Mouse (Mus musculus): ENCODE measurements around the gene Has1. TPM values are rescaled to one million over a fixed set of nuclear protein-coding genes. Genes with fewer than 3 reads are reported as not detected.

Has1 gene
- 0.55 and 0.59 TPM in 2 replicates for polyA plus RNA-seq (2012; rRNA removed; ENCODE audit: low replicate concordance)

GRCm38 (mm10) chr17:17855064-17855838, at the start of gene Has1:
Has1 (minus strand) TSS chr17:17855205.

DNA sequence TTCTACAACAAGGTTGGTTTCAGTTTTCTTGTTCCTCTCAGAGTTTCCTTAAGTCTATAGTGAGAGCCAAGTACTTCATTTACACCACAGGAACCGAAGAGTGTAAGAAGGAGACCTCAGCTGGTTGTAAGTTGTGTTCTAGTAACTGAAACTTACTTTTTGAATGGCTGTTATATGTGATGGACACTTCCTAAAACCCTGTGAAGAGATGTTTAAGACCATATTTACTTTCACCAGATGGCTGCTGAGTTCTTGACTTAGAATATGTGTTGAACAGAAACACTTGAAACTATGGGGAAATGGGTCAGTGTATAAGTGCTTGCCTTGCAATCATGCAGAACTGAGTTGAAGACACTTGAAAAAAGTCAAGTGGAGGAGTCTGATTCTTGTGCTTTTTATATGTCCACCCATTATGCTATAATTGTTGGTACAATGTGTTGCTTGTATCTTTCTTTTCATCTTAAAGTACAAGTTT, 32.8 kb upstream of the Has1 start, which contains the start of the genes Fpr2 and Fpr3:
Gene Fpr2, plus strand, starts transcription at position 51 of the 475 bp plus-strand sequence.
Gene Fpr3, plus strand, starts transcription at position 79 of the 475 bp plus-strand sequence.

GRCm38 (mm10) chr17:17883840-17884239, 28.8 kb upstream of the Has1 start, which contains the start of gene Fpr1:
Fpr1 (minus strand) TSS chr17:17883940.

GRCm38 (mm10) chr17:17826751-17827657, 28.0 kb downstream of the Has1 start, which contains the start of gene Spaca6:
Spaca6 (plus strand) TSS chr17:17827158.

Other genes with a start within 250 kb of the Has1 start
- 8.1 and 16.8 TPM in 2 replicates for gene Lnpep, start 230.2 kb downstream of the Has1 start, polyA plus RNA-seq (2012; rRNA removed; ENCODE audit: low replicate concordance)
- 0.06 and 0.07 TPM in 2 replicates for gene Vmn2r90, start 151.5 kb downstream of the Has1 start, polyA plus RNA-seq (2012; rRNA removed; ENCODE audit: low replicate concordance)
- gene Spaca6, start 28.0 kb downstream of the Has1 start, polyA plus RNA-seq (2012; rRNA removed; ENCODE audit: low replicate concordance): 37.7 and 64.7 TPM in 2 replicates
- gene Fpr1, start 28.7 kb upstream of the Has1 start, polyA plus RNA-seq (2012; rRNA removed; ENCODE audit: low replicate concordance): 0.19 and 0.27 TPM in 2 replicates
- 0.16 and 1.5 TPM in 2 replicates for gene Fpr2, start 32.6 kb upstream of the Has1 start, polyA plus RNA-seq (2012; rRNA removed; ENCODE audit: low replicate concordance)
- gene Fpr3, start 32.6 kb upstream of the Has1 start, polyA plus RNA-seq (2012; rRNA removed; ENCODE audit: low replicate concordance): not detected in 2 replicates
- not detected in 2 replicates for gene Fpr-rs4, start 166.5 kb upstream of the Has1 start, polyA plus RNA-seq (2012; rRNA removed; ENCODE audit: low replicate concordance)
- not detected in 2 replicates for gene Vmn2r124, start 194.2 kb upstream of the Has1 start, polyA plus RNA-seq (2012; rRNA removed; ENCODE audit: low replicate concordance)
- not detected in 2 replicates for gene Vmn2r91, start 229.8 kb upstream of the Has1 start, polyA plus RNA-seq (2012; rRNA removed; ENCODE audit: low replicate concordance)

Measured in mammary gland, adult 2 months (tissue).